Comparison of ENCODE assay signal across 9 mouse cellular contexts in the genomic region with DNA sequence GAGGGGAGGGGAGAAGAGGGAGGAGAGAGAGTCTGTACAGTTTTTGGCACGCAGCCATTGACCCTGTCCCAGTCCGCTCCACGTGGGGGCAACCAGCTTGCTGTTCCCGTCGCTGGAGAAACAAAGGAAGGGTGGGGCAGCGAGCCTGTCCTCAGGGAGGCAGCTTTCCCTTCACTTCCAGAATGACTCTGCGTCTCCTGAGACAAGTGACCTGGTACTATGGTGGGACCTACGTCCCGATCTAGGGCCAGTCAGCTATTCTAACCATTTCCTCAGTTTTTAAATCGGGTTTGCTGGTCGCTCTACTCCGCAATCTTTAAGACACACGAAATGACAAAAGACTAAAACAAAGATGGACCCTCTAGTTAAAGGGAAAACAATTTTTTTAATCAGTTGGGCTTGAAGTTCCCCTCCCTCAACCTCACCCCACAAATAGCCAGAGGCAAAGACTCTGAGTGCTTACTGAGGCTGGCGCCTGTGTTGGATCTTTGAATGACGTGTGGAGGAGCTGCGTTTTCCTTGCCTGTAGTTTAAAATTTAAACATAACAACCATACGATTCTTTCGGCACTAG. TPM values are rescaled to one million over a fixed set of nuclear protein-coding genes. Genes with fewer than 3 reads are reported as not detected.
DNase-seq lines count a peak whose midpoint lies in the region; ATAC-seq and TF ChIP-seq lines count a peak whose summit lies in the region.
"Had no signal": no experiment of that assay in that cellular context is flagged by ENCODE, and none has a peak within 500 bp of the region (broad histone marks: within the 10 kb centered on the region; RNA-seq: fewer than 3 reads in every experiment).

No protein-coding gene starts in this region.

- H3K36me3 ChIP-seq in intestine, embryonic 15.5 days = no peaks in the 10 kb centered on the region
- H3K36me3 ChIP-seq in liver, embryonic 11.5 days (ENCODE audit: control insufficient read depth, insufficient read depth, low read length) = no peaks in the 10 kb centered on the region
- no peaks in the 10 kb centered on the region for H3K36me3 ChIP-seq in midbrain, postnatal 0 days (ENCODE audit: insufficient read depth, low read length)

- peak overlapping the region; percentile 49 for H3K4me3 ChIP-seq in left cerebral cortex, adult 2 months
- peak overlapping the region; percentile 35 for H3K4me3 ChIP-seq in intestine, embryonic 15.5 days (replicated peaks)
- H3K4me3 ChIP-seq in liver, embryonic 11.5 days (ENCODE audit: low read depth, low read length) = peak overlapping the region; percentile 44
- H3K4me3 ChIP-seq in midbrain, postnatal 0 days (ENCODE audit: low read depth, low read length) = peak overlapping the region; percentile 33

- TF ChIP-seq CTCF in left cerebral cortex, adult 2 months (IDR thresholded peaks at IDR 0.05) = peak; percentile 4
- peak; percentile 27 for TF ChIP-seq CTCF in midbrain, postnatal 0 days (IDR thresholded peaks at IDR 0.05)

- peaks cover 18% of the 10 kb centered on the region for H3K4me1 ChIP-seq in intestine, embryonic 15.5 days (replicated peaks)
- peaks cover 11% of the 10 kb centered on the region for H3K4me1 ChIP-seq in liver, embryonic 11.5 days (replicated peaks; ENCODE audit: control insufficient read depth, insufficient read depth, low read length)
- H3K4me1 ChIP-seq in midbrain, postnatal 0 days (ENCODE audit: insufficient read depth, low read length) = peaks cover 6% of the 10 kb centered on the region; the same call in 1 of the 2 replicates

- H3K27me3 ChIP-seq in intestine, embryonic 15.5 days (replicated peaks) = peaks cover 16% of the 10 kb centered on the region
- H3K27me3 ChIP-seq in liver, embryonic 11.5 days (replicated peaks; ENCODE audit: control insufficient read depth, insufficient read depth, low read length) = peaks cover 33% of the 10 kb centered on the region
- H3K27me3 ChIP-seq in midbrain, postnatal 0 days (ENCODE audit: insufficient read depth, low read length) = no peaks in the 10 kb centered on the region

- H3K9ac ChIP-seq in intestine, embryonic 15.5 days = peak overlapping the region; percentile 45
- H3K9ac ChIP-seq in liver, embryonic 11.5 days (ENCODE audit: low read depth, low read length) = peak overlapping the region; percentile 59
- H3K9ac ChIP-seq in midbrain, postnatal 0 days (replicated peaks; ENCODE audit: low read length, poor library complexity, severe bottlenecking) = peak overlapping the region; percentile 62

- peak overlapping the region; percentile 70 for H3K4me2 ChIP-seq in intestine, embryonic 15.5 days (replicated peaks)
- peak overlapping the region; percentile 73 for H3K4me2 ChIP-seq in liver, embryonic 11.5 days
- H3K4me2 ChIP-seq in midbrain, postnatal 0 days (ENCODE audit: low read depth, low read length, poor library complexity, severe bottlenecking) = peak overlapping the region; percentile 69

- H3K9me3 ChIP-seq in intestine, embryonic 15.5 days = no peaks in the 10 kb centered on the region
- H3K9me3 ChIP-seq in liver, embryonic 11.5 days (ENCODE audit: control insufficient read depth, low read length) = no peaks in the 10 kb centered on the region
- H3K9me3 ChIP-seq in midbrain, postnatal 0 days (ENCODE audit: low read length) = no peaks in the 10 kb centered on the region

- intact Hi-C loops in left cerebral cortex, adult 2 months (cut with DNase I) = no loop called here
- intact Hi-C loops in gastrocnemius, postnatal 36 days (cut with DNase I) = loop anchor here (2.0 kb wide), 1 partner anchor 27 kb away; no protein-coding TSS in a partner anchor

- ATAC-seq in common myeloid progenitor, adult 5-6 weeks (replicated peaks; ENCODE audit: low read depth, poor library complexity, severe bottlenecking) = peak; percentile 64
- peak; percentile 70 for ATAC-seq in intestine, embryonic 15.5 days
- peak; percentile 52; the same call in 1 of the 2 replicates for ATAC-seq in liver, embryonic 11.5 days (replicated peaks; ENCODE audit: low FRiP score)
- peak; percentile 62 for ATAC-seq in midbrain, postnatal 0 days (ENCODE audit: low FRiP score)

- H3K27ac ChIP-seq in left cerebral cortex, adult 2 months = peak overlapping the region; percentile 38; the same call in 1 of the 2 replicates
- peak overlapping the region; percentile 70 for H3K27ac ChIP-seq in intestine, embryonic 15.5 days
- peak overlapping the region; percentile 32; the same call in 1 of the 2 replicates for H3K27ac ChIP-seq in liver, embryonic 11.5 days (ENCODE audit: low read depth, low read length)
- peak overlapping the region; percentile 76 for H3K27ac ChIP-seq in midbrain, postnatal 0 days (ENCODE audit: low read depth, low read length)

- peak; percentile 23 to 27 for DNase-seq in left cerebral cortex, adult 2 months (ENCODE audit: extremely low spot score in 1 of 2, low spot score in 2 of 2)
- no peak for DNase-seq in left cerebral cortex, adult 11 months (ENCODE audit: low spot score)
- DNase-seq in gastrocnemius, postnatal 36 days = peak; percentile 40 to 62
- peak; percentile 57 for DNase-seq in liver, embryonic 11.5 days (ENCODE audit: low spot score)
- DNase-seq in midbrain, postnatal 0 days (ENCODE audit: low spot score) = peak; percentile 86
- peak; percentile 54 for DNase-seq in testis, postnatal 14 days (ENCODE audit: low spot score)

- 1% methylated on average over 18 of the region's 18 CpGs for WGBS in intestine, embryonic 15.5 days
- WGBS in liver, embryonic 11.5 days = 7% methylated on average over 18 of the region's 18 CpGs
- 2% methylated on average over 18 of the region's 18 CpGs for WGBS in midbrain, postnatal 0 days

RNA-seq across cellular contexts. Expression of a gene that starts 4.6 kb away (rescaled TPM):
- total RNA-seq in left cerebral cortex, adult 2 months (2021) = not detected
- not detected in 2 replicates for total RNA-seq in common myeloid progenitor, adult 5-6 weeks (2017)
- total RNA-seq in gastrocnemius, postnatal 36 days (2021) = not detected
- 1.3 and 1.6 TPM in 2 replicates for polyA plus RNA-seq in intestine, embryonic 15.5 days (2015; fragmentation: Nextera tagmentation; extraction: Ambion mirVana)
- 1.0 and 1.9 TPM in 2 replicates for polyA plus RNA-seq in liver, embryonic 11.5 days (2014; fragmentation: Nextera tagmentation; extraction: Ambion mirVana)
- total RNA-seq in midbrain, postnatal 0 days (2014; rRNA removed) = 0.49 and 5.5 TPM in 2 replicates
- polyA plus RNA-seq in midbrain, postnatal 0 days (2015; fragmentation: Nextera tagmentation; extraction: Ambion mirVana) = 12.6 and 15.5 TPM in 2 replicates
- total RNA-seq: MEL had no signal

RNA-seq across cellular contexts. Expression of a gene that starts 19.0 kb away (rescaled TPM):
- 1 to 10 TPM; 4.7 to 4.8 TPM for total RNA-seq in left cerebral cortex, adult 2 months (2021)
- 0.14 and 1.8 TPM in 2 replicates for total RNA-seq in common myeloid progenitor, adult 5-6 weeks (2017)
- 1 to 10 TPM; 5.7 to 6.0 TPM for total RNA-seq in gastrocnemius, postnatal 36 days (2021)
- 37.5 and 42.6 TPM in 2 replicates for polyA plus RNA-seq in intestine, embryonic 15.5 days (2015; fragmentation: Nextera tagmentation; extraction: Ambion mirVana)
- 21.5 and 21.8 TPM in 2 replicates for polyA plus RNA-seq in liver, embryonic 11.5 days (2014; fragmentation: Nextera tagmentation; extraction: Ambion mirVana)
- total RNA-seq in midbrain, postnatal 0 days (2014; rRNA removed) = 27.7 and 52.2 TPM in 2 replicates
- 35.1 and 37.5 TPM in 2 replicates for polyA plus RNA-seq in midbrain, postnatal 0 days (2015; fragmentation: Nextera tagmentation; extraction: Ambion mirVana)
- total RNA-seq: MEL had no signal

RNA-seq across cellular contexts. Expression of a gene that starts 59.8 kb away (rescaled TPM):
- 10 to 100 TPM; 24.1 to 28.5 TPM for total RNA-seq in left cerebral cortex, adult 2 months (2021)
- total RNA-seq in common myeloid progenitor, adult 5-6 weeks (2017) = 6.2 and 35.8 TPM in 2 replicates
- total RNA-seq in gastrocnemius, postnatal 36 days (2021) = 10 to 100 TPM; 35.5 to 39.9 TPM
- polyA plus RNA-seq in intestine, embryonic 15.5 days (2015; fragmentation: Nextera tagmentation; extraction: Ambion mirVana) = 65.2 and 65.3 TPM in 2 replicates
- polyA plus RNA-seq in liver, embryonic 11.5 days (2014; fragmentation: Nextera tagmentation; extraction: Ambion mirVana) = 43.1 and 44.2 TPM in 2 replicates
- 16.8 and 59.5 TPM in 2 replicates for total RNA-seq in midbrain, postnatal 0 days (2014; rRNA removed)
- 59.6 and 63.2 TPM in 2 replicates for polyA plus RNA-seq in midbrain, postnatal 0 days (2015; fragmentation: Nextera tagmentation; extraction: Ambion mirVana)
